Mouse (Mus musculus) liver, embryonic 11.5 days (tissue): ENCODE measurements at regions not wholly inside any gene's neighbourhood (a gene's known extent, or its start where the extent isn't known, plus 50 kb on each side); places are given as distances from the start of the nearest gene placed in this dataset.
A peak's percentile ranks its signal among the peaks of the same experiment; 100 is the strongest.
"Not testable (repeated sequence)": the region's sequence is repeated elsewhere in the genome, so short reads cannot be mapped to it uniquely, and the experiment has no call there.

ENCODE experiments used
- ATAC-seq: fragments of 200-750 bp; cut with Nextera tagmentation; replicated peaks from 2 replicates; pipeline ENCODE4 v1.8.0; 2017; ENCODE audit warnings: moderate number of reproducible peaks, mild to moderate bottlenecking, moderate TSS enrichment, moderate library complexity; ENCODE audit not compliant: low FRiP score
- DNase-seq: peaks from one replicate; pipeline ENCODE4 v3.0.0-alpha.2; 2017; ENCODE audit warnings: low spot score
- H3K27ac ChIP-seq: fragments of 300-500 bp; sonication (generic); 2 replicates; pipeline ENCODE4 v1.5.1; 2014; ENCODE audit warnings: mild to moderate bottlenecking, low read depth, low read length, control low read depth
- H3K27me3 ChIP-seq: fragments of 300-500 bp; sonication (generic); replicated peaks from 2 replicates; pipeline ENCODE4 v1.6.1; 2014; ENCODE audit warnings: low read length, mixed read lengths; ENCODE audit not compliant: control insufficient read depth, insufficient read depth
- H3K36me3 ChIP-seq: fragments of 300-500 bp; sonication (generic); 2 replicates; pipeline ENCODE4 v1.6.1; 2014; ENCODE audit warnings: mild to moderate bottlenecking, low read length, moderate library complexity, mixed read lengths; ENCODE audit not compliant: control insufficient read depth, insufficient read depth
- H3K4me1 ChIP-seq: fragments of 300-500 bp; sonication (generic); replicated peaks from 2 replicates; pipeline ENCODE4 v1.6.1; 2014; ENCODE audit warnings: low read length, mixed read lengths; ENCODE audit not compliant: control insufficient read depth, insufficient read depth
- H3K4me2 ChIP-seq: fragments of 300-500 bp; sonication (generic); 2 replicates; pipeline ENCODE4 v1.6.1; 2014; ENCODE audit warnings: mild to moderate bottlenecking, control low read depth, moderate library complexity
- H3K4me3 ChIP-seq: fragments of 300-500 bp; sonication (generic); 2 replicates; pipeline ENCODE4 v1.5.1; 2014; ENCODE audit warnings: low read depth, low read length, control low read depth
- H3K9ac ChIP-seq: fragments of 300-500 bp; sonication (generic); 2 replicates; pipeline ENCODE4 v1.6.1; 2014; ENCODE audit warnings: low read depth, low read length, control low read depth
- H3K9me3 ChIP-seq: fragments of 300-500 bp; sonication (generic); 2 replicates; pipeline ENCODE4 v1.6.1; 2016; ENCODE audit warnings: low read length, inconsistent platforms, mixed read lengths; ENCODE audit not compliant: control insufficient read depth
- WGBS: fragments of 180-500 bp; shearing (Covaris S2); extraction: QIAGEN DNeasy Blood & Tissue Kit; methylation state at CpG from one replicate; pipeline ENCODE4 v1.1.7; 2014; 5-methylcytosine and 5-hydroxymethylcytosine counted together

DNA sequence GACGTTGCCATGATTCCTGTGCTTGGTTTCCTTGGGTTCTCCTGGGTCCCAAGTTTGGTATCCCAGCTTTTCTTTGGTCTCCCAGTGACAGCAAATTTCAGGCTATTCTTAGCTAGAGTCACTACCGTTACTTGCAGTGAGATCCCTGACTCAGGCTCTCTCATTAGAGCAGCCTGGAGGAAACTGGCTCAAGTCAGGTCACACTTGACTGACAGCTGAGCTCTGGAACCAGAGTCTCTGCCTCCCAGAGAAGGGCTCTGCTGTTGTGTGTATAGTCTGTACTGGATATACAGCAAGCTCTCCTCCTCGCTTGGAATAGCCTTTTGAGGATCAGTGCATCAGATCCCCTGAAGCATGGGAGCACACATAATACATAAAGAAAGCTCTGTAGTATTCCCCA is 100.7 kb upstream of the Eif4g2 start:
- Histone ChIP-seq H3K9ac (no peak overlapping the region), H3K4me2 (no peak overlapping the region), H3K27me3 (no peaks in the 10 kb centered on the region), H3K36me3 (no peaks in the 10 kb centered on the region), H3K4me3 (no peak overlapping the region), H3K27ac (no peak overlapping the region), H3K9me3 (no peaks in the 10 kb centered on the region), H3K4me1 (peaks cover 19% of the 10 kb centered on the region)
- no peak for DNase-seq
- WGBS = 64% methylated on average over 3 of the region's 3 CpGs
- no peak for ATAC-seq

DNA sequence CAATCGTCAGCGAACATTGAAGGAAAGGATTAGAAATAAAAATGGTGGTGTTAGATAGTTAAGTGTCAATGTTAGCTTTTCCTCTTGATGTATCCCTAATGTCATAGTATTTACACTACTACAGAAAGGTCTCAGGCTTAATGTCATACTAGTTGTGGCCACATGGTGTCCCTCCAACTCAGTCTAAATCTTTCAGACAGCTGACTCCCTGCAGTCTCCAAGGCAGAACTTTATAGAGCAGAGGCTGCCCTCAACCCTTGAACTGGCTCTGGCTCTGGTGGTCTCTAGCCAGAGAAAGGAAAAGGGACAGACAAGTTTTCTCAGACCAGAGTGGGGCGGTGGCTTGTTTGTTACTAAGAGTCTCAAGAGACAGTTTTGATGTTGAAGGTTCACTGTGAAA is 99.5 kb upstream of the Eif4g2 start:
- no peak for DNase-seq

GRCm38 (mm10) chr7:111179401-111180271 is 96.8 kb upstream of the Eif4g2 start:
- Histone ChIP-seq H3K4me2 (peak overlapping the region; percentile 44), H3K27ac (peak overlapping the region; percentile 90), H3K9me3 (no peaks in the 10 kb centered on the region), H3K27me3 (no peaks in the 10 kb centered on the region), H3K4me3 (no peak overlapping the region; the same call in 1 of the 2 replicates), H3K9ac (peak overlapping the region; percentile 56), H3K4me1 (peaks cover 22% of the 10 kb centered on the region), H3K36me3 (no peaks in the 10 kb centered on the region)
- 21% methylated on average over 7 of the region's 7 CpGs for WGBS
- DNase-seq (peak; percentile 74), ATAC-seq (peak; percentile 96)

More for the DNA sequence above, 99.5 kb upstream of the Eif4g2 start:
- Histone ChIP-seq H3K4me1 (peaks cover 22% of the 10 kb centered on the region), H3K27ac (no peak overlapping the region), H3K9ac (no peak overlapping the region), H3K4me3 (no peak overlapping the region), H3K27me3 (no peaks in the 10 kb centered on the region), H3K36me3 (no peaks in the 10 kb centered on the region), H3K9me3 (no peaks in the 10 kb centered on the region), H3K4me2 (no peak overlapping the region)
- WGBS = 54% methylated on average over 3 of the region's 3 CpGs
- no peak for ATAC-seq

DNA sequence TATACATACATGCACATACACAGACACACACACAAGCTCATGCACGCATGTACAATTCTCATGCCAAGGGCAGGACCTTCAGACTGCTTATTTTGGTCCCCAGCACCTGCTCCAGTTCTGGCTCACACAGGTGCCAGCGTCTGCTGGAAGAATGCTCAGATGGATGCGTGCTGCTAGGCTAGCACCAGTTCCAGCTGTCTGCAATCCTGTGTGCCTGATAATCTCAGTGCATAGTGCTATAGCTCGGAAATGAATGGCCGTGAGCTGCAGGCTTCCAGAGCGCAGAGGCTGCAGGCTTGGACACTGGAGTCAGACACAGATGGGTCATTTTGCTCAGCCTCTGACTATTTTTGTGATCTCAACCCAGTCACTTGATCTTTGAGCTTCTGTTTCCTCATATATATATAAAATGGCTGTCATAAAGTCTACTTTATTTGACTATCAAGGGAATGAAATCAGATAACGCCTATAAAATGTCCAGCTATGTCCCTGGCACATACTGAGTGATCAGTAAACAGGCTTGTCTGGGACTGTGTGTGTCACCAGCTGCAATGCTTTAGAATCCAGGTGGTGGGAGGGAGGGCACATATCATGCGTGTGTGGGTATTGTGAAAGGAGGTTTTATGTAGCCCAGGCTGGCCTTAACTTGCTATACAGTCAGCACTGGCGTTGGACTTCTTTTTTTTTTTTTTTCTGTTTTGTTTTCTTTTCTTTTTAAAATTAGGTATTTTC is 91.7 kb upstream of the Eif4g2 start:
- no peak overlapping the region for H3K4me2 ChIP-seq
- H3K36me3 ChIP-seq = no peaks in the 10 kb centered on the region
- no peak overlapping the region for H3K27ac ChIP-seq
- ATAC-seq (no peak), DNase-seq (no peak)
- H3K9ac ChIP-seq = no peak overlapping the region
- WGBS = 81% methylated on average over 9 of the region's 9 CpGs
- H3K4me1 ChIP-seq = peaks cover 11% of the 10 kb centered on the region
- H3K27me3 ChIP-seq = no peaks in the 10 kb centered on the region
- no peak overlapping the region for H3K4me3 ChIP-seq
- H3K9me3 ChIP-seq = no peaks in the 10 kb centered on the region

- WGBS = 71% methylated on average over 2 of the region's 2 CpGs
- Histone ChIP-seq H3K27me3 (no peaks in the 10 kb centered on the region), H3K36me3 (no peaks in the 10 kb centered on the region), H3K4me1 (no peaks in the 10 kb centered on the region), H3K4me2 (no peak overlapping the region), H3K9ac (no peak overlapping the region), H3K4me3 (no peak overlapping the region), H3K9me3 (no peaks in the 10 kb centered on the region), H3K27ac (no peak overlapping the region)
- DNase-seq = no peak
- no peak for ATAC-seq
These were observed 89.2 kb upstream of the Eif4g2 start for GRCm38 (mm10) chr7:111172061-111172460.

- not testable (repeated sequence) for H3K27me3 ChIP-seq, H3K9ac ChIP-seq, H3K4me1 ChIP-seq, DNase-seq, H3K4me2 ChIP-seq, H3K9me3 ChIP-seq, H3K36me3 ChIP-seq, ATAC-seq, H3K27ac ChIP-seq, H3K4me3 ChIP-seq
- WGBS = 84% methylated on average over 3 of the region's 3 CpGs
These were observed 85.9 kb upstream of the Eif4g2 start for GRCm38 (mm10) chr7:111168546-111169233.

GRCm38 (mm10) chr7:111164994-111165393 is 82.2 kb upstream of the Eif4g2 start:
- no peaks in the 10 kb centered on the region for H3K4me1 ChIP-seq
- no peaks in the 10 kb centered on the region for H3K27me3 ChIP-seq
- H3K4me2 ChIP-seq = no peak overlapping the region
- no peaks in the 10 kb centered on the region for H3K36me3 ChIP-seq
- ATAC-seq (no peak), DNase-seq (no peak)
- 85% methylated on average over 3 of the region's 3 CpGs for WGBS
- H3K27ac ChIP-seq = no peak overlapping the region
- H3K9ac ChIP-seq = no peak overlapping the region
- H3K4me3 ChIP-seq = no peak overlapping the region
- no peaks in the 10 kb centered on the region for H3K9me3 ChIP-seq

DNA sequence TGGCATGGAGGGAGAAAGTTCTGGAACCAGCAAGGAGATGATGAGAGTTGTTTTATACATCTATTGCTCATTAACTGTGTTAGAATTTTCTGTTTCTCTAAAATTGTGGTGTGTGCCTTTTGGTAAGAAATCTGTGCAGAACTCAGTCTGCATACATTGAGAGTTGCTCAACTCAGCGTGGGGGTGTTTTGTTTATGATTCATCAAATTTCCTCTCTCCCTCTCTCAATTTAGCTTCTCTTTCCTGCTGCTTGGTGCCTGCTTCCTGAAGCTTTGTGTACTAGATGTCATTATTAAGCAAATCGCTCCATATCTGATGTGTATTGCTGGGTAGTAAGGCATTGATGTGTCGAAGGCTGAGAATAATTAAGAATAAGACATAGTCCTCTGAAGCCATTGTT is 81.4 kb upstream of the Eif4g2 start:
- DNase-seq = no peak
- Histone ChIP-seq H3K4me2 (no peak overlapping the region), H3K9ac (no peak overlapping the region), H3K9me3 (no peaks in the 10 kb centered on the region), H3K27ac (no peak overlapping the region), H3K4me1 (no peaks in the 10 kb centered on the region), H3K36me3 (no peaks in the 10 kb centered on the region), H3K4me3 (no peak overlapping the region), H3K27me3 (no peaks in the 10 kb centered on the region)
- WGBS = 83% methylated on average over 3 of the region's 3 CpGs
- no peak for ATAC-seq
